Mouse (Mus musculus) G1E (cell line): ENCODE measurements around the gene Psmb5.

Source experiments
- CTCF ChIP-seq: IDR thresholded peaks from 2 replicates; pipeline ENCODE4 v1.5.1; 2012; ENCODE audit warnings: low read depth, low read length, inconsistent platforms, mixed read lengths
- GATA1 ChIP-seq: IDR thresholded peaks from 2 replicates; pipeline ENCODE4 v1.6.1; 2012; ENCODE audit warnings: borderline replicate concordance, low read length, inconsistent platforms, mixed read lengths
- GATA2 ChIP-seq: IDR thresholded peaks from 2 replicates; pipeline ENCODE4 v1.6.1; 2012; ENCODE audit warnings: low read depth, low read length, inconsistent platforms, borderline replicate concordance
- TAL1 ChIP-seq: conservative IDR thresholded peaks from 2 replicates; pipeline ENCODE4 v1.6.1; 2012; ENCODE audit warnings: low read depth, low read length, inconsistent platforms, mixed read lengths

DNA sequence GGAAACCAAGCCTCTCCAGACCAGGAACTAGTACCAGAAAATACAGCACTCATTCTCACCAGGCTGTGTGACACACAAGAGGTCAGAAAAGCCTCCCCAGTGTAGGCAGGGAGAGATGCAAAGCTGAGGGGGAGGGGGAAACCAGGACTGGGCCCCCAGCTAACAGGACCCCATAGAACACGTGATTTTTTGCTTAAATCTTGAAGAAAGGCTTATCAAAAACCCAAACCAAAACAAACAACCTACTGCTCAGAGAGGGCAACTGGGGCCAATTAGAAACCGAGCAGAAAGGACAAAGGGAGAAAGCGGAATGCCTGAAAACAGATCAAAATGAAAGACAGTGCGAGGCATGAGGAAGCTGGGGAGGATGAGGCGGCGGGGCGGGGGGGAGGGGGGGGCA, 35.0 kb upstream of the Psmb5 start:
- no peak for TF ChIP-seq GATA1
- TF ChIP-seq CTCF = no peak
- TF ChIP-seq GATA2 = no peak
- no peak for TF ChIP-seq TAL1
